Mouse (Mus musculus): Measurements from ENCODE around the gene Aknad1.

DNA sequence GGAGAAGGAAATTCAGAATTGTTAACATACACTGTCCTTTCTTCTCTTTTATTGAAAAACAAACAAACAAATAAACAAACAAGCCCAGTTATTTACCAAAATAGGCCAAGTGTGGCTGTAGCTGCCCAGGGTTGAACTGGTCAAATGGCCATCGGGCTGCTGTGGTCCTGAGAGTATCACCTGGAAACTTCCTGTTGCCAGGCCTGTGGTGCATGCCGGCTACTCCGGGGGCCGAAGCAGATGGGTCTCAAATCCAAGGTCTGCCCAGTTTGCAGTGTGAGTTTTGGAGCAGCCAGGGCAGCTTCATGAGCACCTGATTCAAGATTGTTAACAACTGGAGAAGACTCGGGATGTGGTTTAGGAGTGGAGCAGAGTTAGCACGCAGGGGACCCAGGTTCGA, 26.0 kb downstream of the Aknad1 start:
- TF ChIP-seq CTCF (IDR thresholded peaks at IDR 0.05; ENCODE audit: low read depth) (no peak), EP300 (IDR thresholded peaks at IDR 0.05; ENCODE audit: low read depth) (no peak)

Data from liver, embryonic 14.5 days (tissue).